Mouse (Mus musculus): ENCODE data around the gene Styk1. TPM values are rescaled to one million over a fixed set of nuclear protein-coding genes. Genes with fewer than 3 reads are reported as not detected.
"Not testable (repeated sequence)": the region's sequence is repeated elsewhere in the genome, so short reads cannot be mapped to it uniquely, and the experiment has no call there.

Styk1 gene
- total RNA-seq, 2 experiments from 2014 or later: not detected

DNA sequence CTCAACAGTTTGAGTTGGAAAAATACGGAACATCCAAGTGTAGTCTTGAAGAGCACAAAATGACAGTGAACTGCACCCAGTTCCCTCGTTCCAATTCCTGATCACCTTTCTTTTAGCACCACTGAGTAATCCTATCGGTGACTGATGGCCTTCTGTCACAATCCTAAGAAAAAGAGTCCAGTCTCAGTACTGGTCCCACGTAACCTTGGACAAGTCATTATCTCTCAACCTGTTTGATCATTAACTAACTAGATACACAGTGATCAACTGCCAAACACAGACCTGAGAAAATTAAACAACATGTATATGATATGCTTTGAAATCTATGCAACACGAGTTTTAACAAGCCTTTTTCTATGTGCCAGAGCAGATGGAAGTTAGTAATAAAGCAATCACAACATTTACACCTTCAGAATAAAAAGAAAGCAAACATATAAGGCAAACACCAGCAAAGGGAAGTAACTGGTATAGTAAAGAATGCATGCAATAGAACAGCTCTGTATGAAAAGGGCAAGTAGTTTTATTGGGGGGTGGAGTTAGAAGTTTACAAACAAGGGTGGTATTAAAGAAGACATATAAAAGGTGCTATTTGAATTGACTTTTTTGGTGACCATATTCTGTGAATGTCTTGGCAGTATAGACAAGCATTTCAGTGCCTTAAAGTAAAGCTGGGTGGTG lies 58.8 kb downstream of the Styk1 start:
- ATAC-seq (replicated peaks; ENCODE audit: low FRiP score, poor library complexity, severe bottlenecking): no peak

DNA sequence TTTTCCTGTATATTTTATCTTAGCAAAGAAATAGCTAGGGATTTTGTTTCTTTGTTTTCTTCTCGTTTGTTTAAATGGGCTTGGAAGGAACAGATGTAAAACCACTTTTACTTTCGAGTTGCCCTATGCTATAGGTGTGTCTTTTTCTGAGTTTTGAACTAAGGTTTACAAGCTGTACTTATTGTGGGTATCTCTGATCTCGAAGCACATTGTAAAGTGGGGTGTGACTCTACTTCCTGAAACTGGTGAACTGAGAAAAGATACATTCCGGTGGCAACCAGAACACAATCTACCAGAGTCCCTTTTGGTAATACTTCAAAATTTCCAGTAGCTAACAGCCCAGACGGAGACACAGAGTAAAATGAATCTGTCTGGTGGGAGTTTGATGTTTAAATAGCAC lies 59.5 kb downstream of the Styk1 start:
- no peak for ATAC-seq (replicated peaks; ENCODE audit: low FRiP score, poor library complexity, severe bottlenecking)

DNA sequence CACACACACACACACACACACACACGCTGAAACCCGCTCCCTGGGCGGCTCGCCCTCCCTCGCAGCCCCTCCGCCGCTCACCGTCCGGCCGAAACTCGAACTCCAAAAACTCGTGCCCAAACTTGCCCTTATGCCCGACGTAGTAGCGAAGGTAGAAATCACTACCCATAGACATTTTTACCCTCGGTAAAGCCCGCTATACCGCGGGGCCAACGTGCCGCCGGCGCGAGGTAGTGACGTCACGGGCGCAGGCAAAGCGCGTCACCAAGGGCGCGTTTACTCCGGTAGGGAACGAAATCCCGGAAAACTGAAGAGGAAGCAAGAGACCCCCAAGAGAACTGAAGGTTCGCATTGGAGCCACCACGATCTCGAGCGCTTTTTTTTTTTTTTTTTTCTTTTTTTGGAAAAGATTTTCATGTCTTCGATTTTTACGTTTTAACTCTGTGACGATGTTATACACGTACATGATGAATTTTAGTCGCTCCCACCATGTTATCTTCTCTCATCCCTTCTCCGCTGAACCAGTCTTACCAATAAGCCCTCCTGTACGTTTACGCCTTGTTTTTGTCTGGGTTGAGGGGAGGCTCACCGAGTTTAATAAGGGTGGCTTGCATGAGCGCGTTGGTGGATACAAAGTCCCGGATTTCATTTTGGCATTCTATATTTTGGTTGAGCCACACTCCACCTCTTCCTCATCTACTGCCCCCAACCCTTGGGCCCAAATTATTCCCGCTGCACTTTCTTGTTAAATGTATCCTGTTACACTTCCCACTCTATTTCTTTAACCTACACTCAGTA lies 60.2 kb downstream of the Styk1 start, which contains the start of gene Magohb:
Magohb (minus strand) TSS at position 254 of the 798 bp plus-strand sequence.
- ATAC-seq (replicated peaks; ENCODE audit: low FRiP score, poor library complexity, severe bottlenecking): peak; percentile 84

DNA sequence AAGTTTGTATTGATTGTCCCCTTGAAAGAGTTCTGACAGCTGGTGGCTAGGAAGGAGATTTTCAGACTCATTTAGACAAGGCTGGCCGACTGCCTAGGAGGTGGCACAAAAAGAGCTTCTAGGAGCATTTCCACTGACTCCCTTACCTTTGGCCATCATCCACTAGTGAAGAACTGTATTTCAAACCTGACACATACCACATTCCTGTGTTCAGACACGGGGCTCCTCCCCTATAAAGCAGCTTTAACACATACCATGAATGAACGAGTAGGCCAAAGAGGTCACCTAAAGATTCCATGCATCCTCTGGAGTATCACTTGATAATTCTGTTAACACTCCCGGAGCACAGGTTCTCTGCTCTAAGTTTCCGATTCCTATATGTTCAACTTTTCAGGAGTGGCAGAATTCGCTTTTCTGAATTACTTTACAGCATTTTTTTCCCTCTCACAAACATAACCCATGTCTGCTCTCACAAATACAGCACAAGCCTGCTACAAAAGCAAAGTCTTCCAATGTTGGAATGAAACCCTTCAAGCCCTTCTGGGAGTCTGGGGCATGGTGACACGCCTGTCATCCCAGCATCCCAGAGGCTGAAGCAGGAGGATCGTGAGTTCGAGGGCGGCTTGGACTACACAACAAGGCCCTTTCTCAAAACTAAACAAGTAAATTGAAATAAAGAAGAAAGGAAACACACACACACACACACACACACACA lies 61.0 kb downstream of the Styk1 start:
- peak; percentile 55 for ATAC-seq (replicated peaks; ENCODE audit: low FRiP score, poor library complexity, severe bottlenecking)

DNA sequence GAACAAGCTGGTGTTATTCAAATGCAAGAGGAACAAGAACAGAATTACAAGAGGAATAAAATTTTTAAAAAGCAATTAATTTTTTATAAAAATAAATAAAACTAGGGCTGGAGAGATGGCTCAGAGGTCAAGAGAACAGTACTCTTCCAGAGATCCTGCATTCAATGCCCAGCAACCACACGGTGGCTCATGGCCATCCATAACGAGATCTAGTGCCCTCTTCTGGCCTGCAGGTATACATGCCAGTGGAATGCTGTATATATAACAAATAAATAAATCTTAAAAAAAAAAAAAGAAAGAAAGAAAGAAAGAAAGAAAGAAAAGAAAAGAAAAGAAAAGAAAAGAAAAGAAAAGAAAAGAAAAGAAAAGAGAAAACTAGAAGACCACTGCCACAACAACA lies 63.0 kb downstream of the Styk1 start:
- ATAC-seq (replicated peaks; ENCODE audit: low FRiP score, poor library complexity, severe bottlenecking): no peak

DNA sequence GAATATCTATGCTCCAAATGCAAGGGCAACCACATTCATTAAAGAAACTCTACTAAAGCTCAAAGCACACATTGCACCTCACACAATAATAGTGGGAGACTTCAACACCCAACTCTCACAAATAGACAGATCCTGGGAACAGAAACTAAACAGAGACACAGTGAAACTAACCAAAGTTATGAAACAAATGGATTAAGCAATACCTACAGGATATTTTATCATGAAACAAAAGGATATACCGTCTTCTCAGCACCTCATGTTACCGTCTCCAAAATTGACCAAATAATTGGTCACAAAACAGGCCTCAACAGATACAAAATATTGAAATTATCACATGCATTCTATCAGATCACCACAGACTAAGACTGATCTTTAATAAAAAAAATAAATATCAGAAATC lies 75.2 kb downstream of the Styk1 start:
- not testable (repeated sequence) for ATAC-seq (replicated peaks; ENCODE audit: low FRiP score, poor library complexity, severe bottlenecking)

DNA sequence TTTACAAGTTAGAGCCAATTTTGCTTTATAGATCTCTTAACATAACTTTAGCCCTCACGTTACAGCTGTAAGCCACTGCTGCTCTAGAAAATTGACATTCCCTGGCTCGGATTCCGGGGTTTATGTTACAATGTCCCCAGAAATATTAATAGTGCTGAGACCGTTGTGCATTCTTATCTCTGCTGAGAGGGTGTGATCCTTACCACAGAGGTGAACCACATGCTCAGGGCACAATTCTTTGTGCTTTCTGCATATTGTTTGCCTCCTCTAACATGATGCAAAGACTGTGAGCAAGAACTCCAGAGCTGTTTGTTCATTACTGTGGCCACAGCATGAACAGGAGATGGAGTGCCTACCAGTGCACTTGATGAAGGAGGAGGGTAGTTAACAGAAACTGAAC lies 76.7 kb downstream of the Styk1 start:
- peak; percentile 59 for ATAC-seq (replicated peaks; ENCODE audit: low FRiP score, poor library complexity, severe bottlenecking)

DNA sequence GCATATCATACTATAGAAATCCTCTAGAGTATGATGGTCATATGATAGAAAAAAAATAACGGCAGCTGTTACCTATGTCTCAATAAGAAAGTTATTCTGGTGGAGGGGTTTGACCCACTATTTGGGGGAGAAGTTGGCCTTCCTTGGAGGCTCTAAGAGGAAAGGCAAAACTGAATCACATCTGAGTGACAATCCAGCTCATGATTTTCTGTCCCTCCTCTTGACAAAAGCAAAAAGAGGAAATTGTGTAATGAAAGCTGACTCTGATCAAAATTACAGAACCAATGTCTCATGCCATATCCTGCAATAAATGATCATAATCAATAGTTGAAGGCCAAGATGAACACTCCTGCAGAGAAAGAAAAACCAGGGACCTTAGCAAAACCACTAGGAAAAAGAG lies 81.1 kb downstream of the Styk1 start:
- no peak for ATAC-seq (replicated peaks; ENCODE audit: low FRiP score, poor library complexity, severe bottlenecking)

DNA sequence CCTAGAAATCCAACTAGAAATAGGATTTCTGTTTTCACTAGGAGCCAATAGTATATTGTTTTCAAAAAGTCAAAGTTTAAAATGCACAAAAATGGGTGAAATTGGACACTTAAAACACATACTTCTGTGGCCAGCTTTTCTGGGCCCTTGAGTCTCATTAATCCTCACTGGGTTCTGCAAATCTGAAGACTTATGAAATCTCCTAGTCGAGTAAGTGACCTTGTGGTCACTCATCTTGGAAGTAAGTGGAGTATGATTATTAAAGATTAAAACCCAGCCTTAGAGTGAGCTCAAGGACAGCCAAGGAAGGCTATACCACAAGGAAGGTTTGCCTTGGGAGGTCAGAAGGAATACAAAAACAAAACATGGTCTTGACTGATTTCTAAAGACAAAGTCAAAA lies 83.1 kb downstream of the Styk1 start:
- no peak for ATAC-seq (replicated peaks; ENCODE audit: low FRiP score, poor library complexity, severe bottlenecking)

DNA sequence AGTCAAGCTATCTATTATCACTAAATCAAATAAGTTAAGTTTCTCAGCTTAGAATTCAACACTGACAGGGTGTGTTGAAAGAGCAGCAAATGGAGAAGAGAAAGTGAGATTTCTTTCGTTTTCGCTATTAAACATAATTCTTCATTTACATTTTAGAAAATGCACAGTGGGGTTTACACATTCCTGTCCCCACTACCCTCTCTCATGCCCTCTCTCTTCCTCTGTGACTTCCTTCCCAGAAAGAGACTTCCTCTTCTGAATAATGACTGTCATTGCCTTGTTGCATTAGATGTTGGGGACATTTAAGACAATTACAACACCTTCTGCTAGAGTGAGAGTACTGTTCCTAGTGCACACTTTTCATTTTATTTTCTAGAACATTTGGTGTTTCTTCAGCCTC lies 83.8 kb downstream of the Styk1 start:
- ATAC-seq (replicated peaks; ENCODE audit: low FRiP score, poor library complexity, severe bottlenecking): no peak

DNA sequence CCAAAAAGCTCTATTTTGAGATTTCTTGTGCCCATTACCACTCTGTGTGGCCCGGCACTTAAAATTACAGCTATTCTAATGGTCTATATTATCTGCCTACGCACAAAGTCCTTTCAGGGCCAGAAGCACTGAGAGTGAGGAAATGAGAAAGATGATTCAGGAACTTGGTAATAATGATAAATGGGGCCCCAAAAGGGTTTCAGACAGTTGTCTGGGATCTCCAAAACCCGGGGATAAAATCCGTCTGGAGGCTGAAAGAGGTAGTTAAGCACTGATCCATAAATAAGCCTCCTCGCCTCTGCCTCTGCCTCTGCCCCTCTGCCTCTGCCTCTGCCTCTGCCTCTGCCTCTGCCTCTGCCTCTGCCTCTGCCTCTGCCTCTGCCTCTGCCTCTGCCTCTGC lies 89.2 kb downstream of the Styk1 start:
- ATAC-seq (replicated peaks; ENCODE audit: low FRiP score, poor library complexity, severe bottlenecking): no peak

DNA sequence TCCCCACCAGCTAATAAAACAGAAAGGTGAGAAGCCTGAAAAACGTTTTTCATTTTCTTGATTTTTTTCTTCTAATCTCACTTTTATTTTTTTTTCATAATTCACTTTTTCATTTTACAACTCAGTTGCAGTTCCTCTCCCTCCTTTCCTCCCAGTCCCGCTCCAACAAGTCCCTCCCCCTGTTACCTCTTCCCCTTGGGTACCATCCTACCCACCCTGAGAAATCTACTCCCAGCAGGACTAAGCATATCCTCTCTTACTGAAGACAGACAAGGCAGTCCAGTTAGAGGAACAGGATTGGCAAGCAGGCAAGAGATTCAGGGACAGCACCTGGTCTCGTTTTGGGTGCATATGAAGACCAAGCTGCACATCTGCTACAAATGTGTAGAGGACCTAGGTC lies 90.6 kb downstream of the Styk1 start:
- ATAC-seq (replicated peaks; ENCODE audit: low FRiP score, poor library complexity, severe bottlenecking): no peak

DNA sequence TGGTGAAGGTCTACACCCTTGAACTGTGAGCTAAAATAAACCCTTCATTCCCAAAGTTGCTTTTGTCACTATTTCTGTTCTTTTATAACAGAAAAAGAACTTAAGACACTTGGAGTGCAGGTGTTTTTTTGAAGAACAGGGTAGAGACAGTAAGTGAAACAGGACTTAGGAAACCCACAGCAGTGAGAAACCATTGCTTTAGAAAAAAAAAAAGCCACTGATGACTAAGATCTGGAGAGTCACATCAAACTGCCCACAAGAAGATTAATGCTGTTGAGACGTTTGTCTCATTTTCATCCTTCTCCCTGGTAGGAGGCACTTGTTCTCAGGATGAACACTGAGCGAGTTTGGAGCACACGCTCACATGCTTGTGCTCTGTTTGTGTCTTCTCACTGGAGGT lies 91.4 kb downstream of the Styk1 start:
- ATAC-seq (replicated peaks; ENCODE audit: low FRiP score, poor library complexity, severe bottlenecking): no peak

Other genes with a start within 250 kb of the Styk1 start
- 9.7 and 10.9 TPM in 2 replicates for gene Klra2, start 106.2 kb downstream of the Styk1 start, total RNA-seq (2015; ENCODE audit: low replicate concordance)
- gene Klra2, start 106.2 kb downstream of the Styk1 start, total RNA-seq (2017; ENCODE audit: low replicate concordance): 1.1 and 3.5 TPM in 2 replicates
- gene Magohb, start 60.4 kb downstream of the Styk1 start, total RNA-seq (2015; ENCODE audit: low replicate concordance): 10.5 and 13.0 TPM in 2 replicates
- gene Magohb, start 60.4 kb downstream of the Styk1 start, total RNA-seq (2017; ENCODE audit: low replicate concordance): 4.1 and 11.6 TPM in 2 replicates
- gene Ybx3, start 34.9 kb upstream of the Styk1 start, total RNA-seq (2015; ENCODE audit: low replicate concordance): 426 and 461 TPM in 2 replicates
- gene Ybx3, start 34.9 kb upstream of the Styk1 start, total RNA-seq (2017; ENCODE audit: low replicate concordance): 493 and 501 TPM in 2 replicates
- not detected in 2 replicates for gene 5430401F13Rik, start 132.8 kb upstream of the Styk1 start, total RNA-seq (2015; ENCODE audit: low replicate concordance)
- gene 5430401F13Rik, start 132.8 kb upstream of the Styk1 start, total RNA-seq (2017; ENCODE audit: low replicate concordance): not detected in 2 replicates
- gene Gm6619, start 132.8 kb upstream of the Styk1 start, total RNA-seq (2015; ENCODE audit: low replicate concordance): not detected in 2 replicates
- gene Gm6619, start 132.8 kb upstream of the Styk1 start, total RNA-seq (2017; ENCODE audit: low replicate concordance): not detected in 2 replicates